Mouse (Mus musculus): ENCODE results near the gene Tedc2. TPM values are rescaled to one million over a fixed set of nuclear protein-coding genes. Genes with fewer than 3 reads are reported as not detected.

Gene Tedc2
- polyA plus RNA-seq, 1 experiment from 2014 or later: 5.3 TPM

DNA sequence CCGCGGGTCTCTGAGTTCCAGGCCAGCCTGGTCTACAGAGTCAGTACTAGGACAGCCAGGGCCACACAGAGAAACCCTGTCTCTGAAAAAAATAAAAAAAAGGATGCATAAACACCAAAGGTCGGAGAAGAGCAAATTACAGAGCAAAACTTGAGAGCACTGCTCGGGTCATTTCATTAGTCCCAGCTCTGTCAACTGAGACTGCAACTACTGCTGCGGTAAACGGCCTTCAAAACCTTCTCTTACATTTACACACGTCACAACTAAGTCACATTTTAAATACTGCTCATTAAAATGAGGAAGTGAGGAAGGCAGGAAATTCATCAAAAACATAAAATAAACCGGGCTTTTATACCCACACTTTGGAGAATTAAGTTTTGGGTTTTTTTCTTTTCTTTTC, 27.8 kb downstream of the Tedc2 start:
- H3K36me3 ChIP-seq (ENCODE audit: insufficient read depth, low read length): no peaks in the 10 kb centered on the region
- WGBS: 67% methylated on average over 8 of the region's 8 CpGs
- no peaks in the 10 kb centered on the region for H3K9me3 ChIP-seq (ENCODE audit: low read length)
- H3K4me1 ChIP-seq (ENCODE audit: insufficient read depth, low read depth, low read length): no peaks in the 10 kb centered on the region
- no peak overlapping the region for H3K4me3 ChIP-seq (ENCODE audit: low read depth, low read length)
- no peak overlapping the region for H3K4me2 ChIP-seq (replicated peaks; ENCODE audit: low read depth, low read length)
- no peaks in the 10 kb centered on the region for H3K27me3 ChIP-seq (replicated peaks; ENCODE audit: insufficient read depth, low read length)
- TF ChIP-seq EP300 (IDR thresholded peaks at IDR 0.05) (no peak), CTCF (IDR thresholded peaks at IDR 0.05) (no peak)
- no peak overlapping the region for H3K9ac ChIP-seq (replicated peaks; ENCODE audit: low read depth)
- no peak overlapping the region for H3K27ac ChIP-seq (ENCODE audit: low read length)
- ATAC-seq (no peak), DNase-seq (ENCODE audit: low spot score) (no peak)

DNA sequence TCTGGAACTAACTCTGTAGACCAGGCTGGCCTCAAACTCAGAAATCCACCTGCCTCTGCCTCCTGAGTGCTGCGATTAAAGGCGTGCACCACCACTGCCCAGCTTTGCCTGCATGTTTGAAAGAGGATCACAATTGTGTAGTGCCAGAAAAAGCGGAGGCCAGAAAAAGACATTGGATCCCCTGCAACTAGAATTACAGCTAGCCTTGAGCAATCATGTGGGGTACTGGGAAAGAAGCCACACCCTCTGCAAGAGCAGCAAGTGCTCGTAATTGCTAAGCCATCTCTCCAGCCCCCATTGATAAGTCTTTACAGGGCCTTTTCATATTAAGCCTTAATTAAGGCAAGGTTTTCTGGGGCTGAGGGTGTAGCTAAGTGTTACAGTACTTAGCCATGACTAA, 29.2 kb downstream of the Tedc2 start:
- Histone ChIP-seq H3K4me3 (ENCODE audit: low read depth, low read length) (no peak overlapping the region), H3K4me2 (replicated peaks; ENCODE audit: low read depth, low read length) (no peak overlapping the region), H3K9ac (replicated peaks; ENCODE audit: low read depth) (no peak overlapping the region), H3K27ac (ENCODE audit: low read length) (no peak overlapping the region), H3K9me3 (ENCODE audit: low read length) (no peaks in the 10 kb centered on the region), H3K27me3 (replicated peaks; ENCODE audit: insufficient read depth, low read length) (no peaks in the 10 kb centered on the region), H3K36me3 (ENCODE audit: insufficient read depth, low read length) (no peaks in the 10 kb centered on the region), H3K4me1 (ENCODE audit: insufficient read depth, low read depth, low read length) (no peaks in the 10 kb centered on the region)
- TF ChIP-seq EP300 (IDR thresholded peaks at IDR 0.05) (no peak), CTCF (IDR thresholded peaks at IDR 0.05) (no peak)
- DNase-seq (ENCODE audit: low spot score): no peak
- no peak for ATAC-seq
- WGBS: 77% methylated on average over 4 of the region's 4 CpGs

DNA sequence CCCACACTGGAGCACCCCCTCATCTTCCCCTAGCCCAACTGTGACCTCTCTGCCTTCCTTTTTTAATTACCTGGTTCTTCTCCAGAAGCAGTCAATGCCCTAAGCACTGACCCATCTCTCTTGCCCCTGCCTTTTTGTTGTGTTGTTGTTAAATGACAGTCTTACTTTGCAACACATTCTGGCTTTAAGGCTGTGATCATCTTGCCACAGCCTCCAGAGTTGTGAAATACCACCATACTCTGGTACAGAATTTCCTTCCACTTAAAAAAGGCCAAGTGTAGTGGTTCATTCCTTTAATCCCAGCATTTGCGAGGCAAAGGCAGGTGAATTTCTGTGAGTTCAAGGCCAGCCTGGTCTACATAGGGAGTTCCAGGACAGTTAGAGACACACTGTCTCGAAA, 29.7 kb downstream of the Tedc2 start:
- Histone ChIP-seq H3K4me1 (ENCODE audit: insufficient read depth, low read depth, low read length) (no peaks in the 10 kb centered on the region), H3K27ac (ENCODE audit: low read length) (no peak overlapping the region), H3K27me3 (replicated peaks; ENCODE audit: insufficient read depth, low read length) (no peaks in the 10 kb centered on the region), H3K4me3 (ENCODE audit: low read depth, low read length) (no peak overlapping the region), H3K9me3 (ENCODE audit: low read length) (no peaks in the 10 kb centered on the region), H3K4me2 (replicated peaks; ENCODE audit: low read depth, low read length) (no peak overlapping the region), H3K36me3 (ENCODE audit: insufficient read depth, low read length) (no peaks in the 10 kb centered on the region), H3K9ac (replicated peaks; ENCODE audit: low read depth) (no peak overlapping the region)
- ATAC-seq (no peak), DNase-seq (ENCODE audit: low spot score) (no peak)
- 83% methylated on average over 2 of the region's 2 CpGs for WGBS
- TF ChIP-seq CTCF (IDR thresholded peaks at IDR 0.05) (no peak), EP300 (IDR thresholded peaks at IDR 0.05) (no peak)

DNA sequence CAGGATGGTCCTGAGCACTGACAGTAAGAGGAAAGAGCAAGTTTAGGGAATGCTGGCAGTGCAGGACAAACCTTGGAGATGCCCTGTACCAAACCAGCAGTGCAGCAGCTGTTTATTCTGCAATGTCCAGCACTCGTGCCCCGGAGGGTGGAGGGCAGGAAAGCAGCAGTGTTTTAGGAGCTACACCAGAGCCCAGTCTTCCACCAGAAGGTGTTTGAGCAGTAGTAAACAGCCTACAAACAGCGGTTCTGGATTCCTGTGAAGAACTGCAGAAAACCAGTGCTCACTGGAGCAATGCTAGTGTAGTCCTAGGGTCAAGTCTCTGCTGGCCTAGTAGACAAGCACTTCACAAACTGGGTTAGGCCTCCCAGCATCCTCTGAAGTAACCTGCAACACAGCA, 46.4 kb downstream of the Tedc2 start:
- H3K9me3 ChIP-seq (ENCODE audit: low read length): no peaks in the 10 kb centered on the region
- H3K36me3 ChIP-seq (ENCODE audit: insufficient read depth, low read length): no peaks in the 10 kb centered on the region
- TF ChIP-seq EP300 (IDR thresholded peaks at IDR 0.05): no peak
- no peak for TF ChIP-seq CTCF (IDR thresholded peaks at IDR 0.05)
- 63% methylated on average over 3 of the region's 3 CpGs for WGBS
- no peak overlapping the region for H3K4me2 ChIP-seq (replicated peaks; ENCODE audit: low read depth, low read length)
- H3K4me1 ChIP-seq (ENCODE audit: insufficient read depth, low read depth, low read length): no peaks in the 10 kb centered on the region
- H3K4me3 ChIP-seq (ENCODE audit: low read depth, low read length): no peak overlapping the region
- H3K27ac ChIP-seq (ENCODE audit: low read length): no peak overlapping the region
- ATAC-seq (no peak), DNase-seq (ENCODE audit: low spot score) (no peak)
- no peaks in the 10 kb centered on the region for H3K27me3 ChIP-seq (replicated peaks; ENCODE audit: insufficient read depth, low read length)
- no peak overlapping the region for H3K9ac ChIP-seq (replicated peaks; ENCODE audit: low read depth)

DNA sequence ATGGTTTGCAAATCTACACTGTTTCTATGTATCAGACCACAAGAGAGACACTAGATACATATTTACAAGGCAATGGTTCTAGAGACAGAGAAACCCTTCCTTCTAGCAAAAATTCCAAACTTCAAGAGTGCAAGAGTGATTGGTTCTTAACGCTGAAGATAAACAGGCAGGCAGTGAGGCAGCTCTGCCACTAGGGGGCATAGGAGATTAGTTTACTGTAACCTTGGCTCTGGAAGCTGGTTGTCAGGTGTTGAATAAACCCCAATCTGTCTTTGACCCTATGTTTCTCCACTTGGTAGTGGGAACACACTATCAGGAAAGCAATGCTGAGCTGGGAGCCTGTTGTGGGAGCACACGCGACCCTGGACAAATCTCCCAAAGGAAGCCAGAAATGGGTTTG, 47.2 kb downstream of the Tedc2 start:
- H3K27ac ChIP-seq (ENCODE audit: low read length): no peak overlapping the region
- no peak overlapping the region for H3K9ac ChIP-seq (replicated peaks; ENCODE audit: low read depth)
- TF ChIP-seq EP300 (IDR thresholded peaks at IDR 0.05) (no peak), CTCF (IDR thresholded peaks at IDR 0.05) (peak; percentile 97)
- DNase-seq (ENCODE audit: low spot score) (peak; percentile 81), ATAC-seq (no peak)
- H3K27me3 ChIP-seq (replicated peaks; ENCODE audit: insufficient read depth, low read length): no peaks in the 10 kb centered on the region
- no peak overlapping the region for H3K4me2 ChIP-seq (replicated peaks; ENCODE audit: low read depth, low read length)
- H3K4me3 ChIP-seq (ENCODE audit: low read depth, low read length): no peak overlapping the region
- WGBS: 1% methylated on average over 3 of the region's 3 CpGs
- H3K9me3 ChIP-seq (ENCODE audit: low read length): no peaks in the 10 kb centered on the region
- H3K36me3 ChIP-seq (ENCODE audit: insufficient read depth, low read length): no peaks in the 10 kb centered on the region
- no peaks in the 10 kb centered on the region; the same call in 1 of the 2 replicates for H3K4me1 ChIP-seq (ENCODE audit: insufficient read depth, low read depth, low read length)

DNA sequence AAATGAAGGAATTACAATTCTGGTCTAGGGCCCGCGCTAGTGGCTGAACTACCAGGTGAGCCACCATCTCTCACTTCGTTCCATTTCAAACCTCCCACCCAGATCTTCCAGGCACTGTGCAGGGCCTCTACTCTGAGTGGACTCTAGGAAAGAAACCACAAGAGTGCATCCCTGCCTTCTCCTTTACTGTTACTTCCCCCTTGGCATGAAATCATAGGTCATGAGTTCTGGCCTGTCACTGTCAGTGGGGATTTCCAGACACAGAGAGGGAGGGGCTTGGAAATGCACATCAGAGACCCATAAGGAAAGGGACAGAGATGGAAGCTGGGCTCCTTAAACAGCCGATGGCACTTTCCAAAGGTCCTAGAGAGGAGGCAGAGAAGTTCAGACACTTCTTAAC, 48.9 kb downstream of the Tedc2 start:
- Histone ChIP-seq H3K27ac (ENCODE audit: low read length) (no peak overlapping the region), H3K9me3 (ENCODE audit: low read length) (no peaks in the 10 kb centered on the region), H3K9ac (replicated peaks; ENCODE audit: low read depth) (no peak overlapping the region), H3K4me3 (ENCODE audit: low read depth, low read length) (no peak overlapping the region), H3K4me1 (ENCODE audit: insufficient read depth, low read depth, low read length) (peaks cover 6% of the 10 kb centered on the region; the same call in 1 of the 2 replicates), H3K27me3 (replicated peaks; ENCODE audit: insufficient read depth, low read length) (no peaks in the 10 kb centered on the region), H3K4me2 (replicated peaks; ENCODE audit: low read depth, low read length) (no peak overlapping the region), H3K36me3 (ENCODE audit: insufficient read depth, low read length) (no peaks in the 10 kb centered on the region)
- 82% methylated on average over 4 of the region's 4 CpGs for WGBS
- DNase-seq (ENCODE audit: low spot score) (peak; percentile 20), ATAC-seq (no peak)
- TF ChIP-seq CTCF (IDR thresholded peaks at IDR 0.05) (no peak), EP300 (IDR thresholded peaks at IDR 0.05) (no peak)

DNA sequence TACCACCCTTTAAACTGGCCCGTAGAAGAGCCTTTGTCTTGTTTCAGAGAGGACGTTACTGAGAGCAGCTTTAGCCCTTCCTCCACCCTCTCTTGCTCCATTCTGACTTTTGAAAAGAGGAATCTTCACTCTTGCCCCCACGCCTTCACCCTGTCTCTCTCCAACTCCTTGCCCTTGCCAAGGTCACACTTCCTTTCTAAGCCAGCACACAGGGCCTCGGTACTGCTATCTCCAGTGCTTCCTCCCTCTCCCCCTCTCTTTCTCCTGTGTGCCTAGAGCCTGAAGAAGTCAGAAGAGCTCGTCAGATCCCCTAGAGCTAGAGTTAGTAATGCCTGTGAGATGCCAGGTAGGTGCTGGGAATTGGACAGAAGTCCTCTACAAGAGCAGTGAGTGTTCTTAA, 49.9 kb downstream of the Tedc2 start:
- Histone ChIP-seq H3K9ac (replicated peaks; ENCODE audit: low read depth) (no peak overlapping the region), H3K4me2 (replicated peaks; ENCODE audit: low read depth, low read length) (no peak overlapping the region), H3K4me3 (ENCODE audit: low read depth, low read length) (no peak overlapping the region), H3K27ac (ENCODE audit: low read length) (peak overlapping the region; percentile 45), H3K27me3 (replicated peaks; ENCODE audit: insufficient read depth, low read length) (no peaks in the 10 kb centered on the region), H3K4me1 (ENCODE audit: insufficient read depth, low read depth, low read length) (peaks cover 6% of the 10 kb centered on the region; the same call in 1 of the 2 replicates), H3K36me3 (ENCODE audit: insufficient read depth, low read length) (no peaks in the 10 kb centered on the region), H3K9me3 (ENCODE audit: low read length) (no peaks in the 10 kb centered on the region)
- WGBS: 68% methylated on average over 5 of the region's 5 CpGs
- TF ChIP-seq EP300 (IDR thresholded peaks at IDR 0.05) (no peak), CTCF (IDR thresholded peaks at IDR 0.05) (no peak)
- peak; percentile 30 for DNase-seq (ENCODE audit: low spot score)
- no peak for ATAC-seq

Data from lung, postnatal 0 days (tissue).